Mouse (Mus musculus): ENCODE data around the gene Pllp.
A peak's percentile ranks its signal among the peaks of the same experiment; 100 is the strongest.

The Pllp gene

DNA sequence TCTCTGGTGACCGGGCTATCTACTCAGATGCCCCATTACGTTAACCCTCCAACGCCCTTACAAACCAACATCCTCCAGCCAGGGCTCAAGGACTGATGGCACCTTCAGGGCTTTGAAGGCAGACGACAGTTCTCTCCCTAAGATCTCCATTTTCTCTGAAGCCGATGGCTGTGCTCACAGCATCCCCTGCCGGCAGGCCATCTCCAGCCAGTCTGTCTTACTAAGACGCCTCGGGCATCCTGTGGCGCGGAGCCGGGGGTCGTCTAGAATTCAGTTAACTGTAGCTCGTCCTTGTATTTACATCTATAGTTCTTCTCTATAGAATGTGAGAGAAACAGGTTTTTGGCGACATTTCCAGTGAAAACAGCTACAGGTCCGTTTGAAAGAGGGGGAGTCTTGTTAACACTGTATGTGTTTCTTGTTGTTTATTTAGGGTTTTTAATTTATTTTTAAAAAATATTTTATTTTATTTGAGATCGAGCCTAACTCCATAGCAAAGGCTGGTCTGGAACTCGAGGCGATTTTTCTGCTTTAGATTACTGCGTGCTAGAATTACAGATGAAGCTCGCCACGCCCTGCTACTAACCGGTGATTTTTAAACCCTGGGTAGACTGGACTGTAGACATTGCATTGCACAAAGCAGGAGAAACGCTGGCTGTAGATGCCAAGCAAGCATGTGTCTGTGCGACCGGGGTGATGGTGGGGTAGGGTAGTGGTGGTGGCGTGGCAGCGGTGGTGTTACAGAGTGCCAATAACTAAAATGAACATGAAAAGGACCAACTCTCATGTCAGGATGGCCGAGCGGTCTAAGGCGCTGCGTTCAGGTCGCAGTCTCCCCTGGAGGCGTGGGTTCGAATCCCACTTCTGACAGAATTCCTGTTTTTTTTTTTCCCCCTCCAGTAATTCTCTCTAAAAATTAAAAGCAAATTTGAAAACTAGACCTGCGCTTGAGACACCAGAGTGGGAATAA lies 7.1 kb upstream of the Pllp start:
- peak; percentile 77 for DNase-seq

DNA sequence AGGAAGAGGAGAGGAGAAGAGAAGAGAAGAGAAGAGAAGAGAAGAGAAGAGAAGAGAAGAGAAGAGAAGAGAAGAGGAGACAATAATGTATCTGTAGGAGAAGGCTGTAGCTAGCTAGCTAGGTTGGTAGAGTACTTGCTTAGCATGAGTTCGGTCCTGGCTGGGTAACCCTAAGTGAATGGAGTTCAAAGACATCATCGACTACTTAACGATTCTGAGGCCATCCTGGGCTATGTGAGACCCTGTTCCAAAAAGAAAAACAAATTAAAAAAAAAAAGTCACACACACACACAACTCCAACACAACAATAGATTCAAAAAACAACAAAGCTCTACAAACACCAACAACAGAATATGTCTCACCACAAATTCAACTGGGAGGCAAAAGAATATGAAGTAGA lies 6.1 kb upstream of the Pllp start:
- no peak for DNase-seq

DNA sequence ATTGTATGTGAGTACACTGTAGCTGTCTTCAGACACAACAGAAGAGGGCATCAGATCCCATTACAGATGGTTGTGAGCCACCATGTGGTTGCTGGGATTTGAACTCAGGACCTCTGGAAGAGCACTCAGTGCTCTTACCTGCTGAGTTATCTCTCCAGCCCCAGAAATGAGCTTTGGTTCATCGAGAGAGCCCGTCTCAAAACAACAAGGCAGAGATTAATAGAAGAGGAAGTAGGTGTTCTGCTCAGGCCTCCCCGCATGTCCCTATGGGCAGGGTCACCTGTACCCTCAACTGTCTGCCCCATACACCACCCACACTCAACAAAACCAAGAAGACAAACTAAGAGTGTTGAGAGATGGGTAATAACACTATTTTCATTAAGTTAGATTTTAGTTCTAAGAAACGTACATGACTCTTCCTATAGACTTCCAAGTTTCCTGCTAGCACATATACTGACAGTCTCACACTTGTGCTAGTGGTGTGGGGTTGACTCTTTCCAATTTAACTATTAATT lies 4.4 kb upstream of the Pllp start:
- DNase-seq: no peak

GRCm38 (mm10) chr8:94699366-94699765 lies 3.3 kb upstream of the Pllp start:
- no peak for DNase-seq

DNA sequence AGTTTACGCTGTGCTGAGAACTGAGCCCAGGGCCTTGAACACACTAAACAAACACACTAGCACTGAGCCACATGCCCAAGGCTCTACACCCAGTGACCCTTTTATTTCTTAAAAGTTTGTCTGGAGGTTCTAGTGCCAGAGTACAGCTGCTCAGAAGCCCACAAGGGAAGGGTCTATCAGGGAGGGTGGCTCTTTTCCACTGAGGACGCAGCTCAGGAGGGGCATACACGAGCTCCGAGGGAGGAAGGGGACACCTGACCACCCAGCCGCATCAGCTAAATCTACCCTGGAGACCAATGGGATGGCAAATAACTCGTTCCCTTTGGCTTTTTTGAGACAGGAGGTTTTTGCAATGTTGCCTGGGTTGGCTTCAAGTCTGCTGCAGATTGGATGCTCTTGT lies 1.9 kb upstream of the Pllp start:
- DNase-seq: no peak

- DNase-seq: no peak
These were observed 488 bp upstream of the Pllp start for GRCm38 (mm10) chr8:94696566-94696965.

GRCm38 (mm10) chr8:94695341-94695993 lies 611 bp downstream of the Pllp start:
- DNase-seq: no peak

- DNase-seq: no peak
These were observed 1.4 kb downstream of the Pllp start for GRCm38 (mm10) chr8:94694701-94695100.

- no peak for DNase-seq
These were observed 10.1 kb downstream of the Pllp start for GRCm38 (mm10) chr8:94685953-94686352.

DNA sequence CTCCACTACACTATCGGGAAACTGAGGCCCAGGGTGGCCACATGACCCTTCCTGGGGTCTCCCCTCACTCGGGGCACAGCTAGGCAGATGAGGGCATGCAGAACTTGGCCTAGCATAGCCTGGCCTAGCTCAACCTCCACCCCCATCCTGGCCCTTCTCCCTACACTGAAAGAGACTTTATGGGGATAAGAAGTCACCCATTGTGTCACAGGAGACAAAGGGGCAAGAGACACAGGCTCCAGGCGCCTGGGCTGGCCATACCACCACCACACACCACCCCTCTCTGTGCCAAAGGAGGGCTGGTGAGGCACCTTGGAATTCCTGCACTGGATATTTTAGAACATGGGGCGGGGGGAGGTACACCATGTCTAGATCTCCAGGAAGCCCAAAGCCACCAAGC lies 11.8 kb downstream of the Pllp start:
- DNase-seq: no peak

GRCm38 (mm10) chr8:94682732-94683524 lies 13.2 kb downstream of the Pllp start:
- DNase-seq: no peak

- no peak for DNase-seq
These were observed 15.7 kb downstream of the Pllp start for GRCm38 (mm10) chr8:94680414-94680813.

GRCm38 (mm10) chr8:94678582-94678981 lies 17.5 kb downstream of the Pllp start:
- peak; percentile 32 for DNase-seq

GRCm38 (mm10) chr8:94675923-94676322 lies 20.2 kb downstream of the Pllp start:
- DNase-seq: no peak

DNA sequence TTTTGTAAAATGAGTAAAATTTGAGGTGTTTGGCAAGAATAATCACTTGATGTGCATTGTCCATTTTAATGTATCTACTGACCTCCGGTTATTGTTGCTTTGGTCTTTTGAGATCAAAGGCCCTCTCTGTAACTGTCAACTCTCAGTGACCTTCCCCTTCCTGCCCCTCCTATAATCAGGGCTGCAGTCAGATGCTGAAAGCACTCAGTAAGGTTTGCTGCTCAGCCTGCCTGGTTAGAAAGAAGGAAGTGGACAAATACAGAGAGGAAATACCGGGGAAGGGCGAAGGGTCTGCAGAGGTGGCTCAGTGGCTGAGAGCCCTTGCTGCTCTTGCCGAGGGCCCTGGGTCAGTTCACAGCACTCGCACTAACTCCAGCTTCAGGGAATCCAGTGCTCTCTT lies 21.7 kb downstream of the Pllp start:
- DNase-seq: no peak

- DNase-seq: peak; percentile 93
These were observed 29.4 kb downstream of the Pllp start, which contains the start of gene Arl2bp for GRCm38 (mm10) chr8:94666456-94667308. Gene Arl2bp, plus strand, starts transcription at chr8:94666600.

DNA sequence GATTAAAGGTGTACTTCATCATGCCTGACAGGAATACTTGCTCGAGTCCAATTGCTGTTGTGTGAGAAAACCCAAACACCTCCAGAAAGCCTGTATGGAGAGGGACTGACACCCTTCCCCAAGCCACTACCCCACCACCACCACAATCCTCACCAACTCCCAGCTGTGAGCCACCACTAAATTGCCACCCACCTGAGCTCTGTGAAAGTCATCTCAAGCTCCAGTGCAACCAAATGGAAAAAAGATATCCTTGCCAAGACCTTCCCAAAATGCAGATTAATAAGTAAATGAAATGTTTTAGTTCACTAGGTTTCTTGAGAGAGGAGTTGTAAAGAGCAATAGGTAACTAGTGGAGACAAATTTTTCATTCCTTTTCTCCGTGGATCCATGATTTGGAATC lies 31.4 kb downstream of the Pllp start:
- no peak for DNase-seq

- DNase-seq: no peak
These were observed 35.7 kb downstream of the Pllp start for GRCm38 (mm10) chr8:94660418-94660817.

- no peak for DNase-seq
These were observed 38.0 kb downstream of the Pllp start for GRCm38 (mm10) chr8:94658031-94658430.

DNA sequence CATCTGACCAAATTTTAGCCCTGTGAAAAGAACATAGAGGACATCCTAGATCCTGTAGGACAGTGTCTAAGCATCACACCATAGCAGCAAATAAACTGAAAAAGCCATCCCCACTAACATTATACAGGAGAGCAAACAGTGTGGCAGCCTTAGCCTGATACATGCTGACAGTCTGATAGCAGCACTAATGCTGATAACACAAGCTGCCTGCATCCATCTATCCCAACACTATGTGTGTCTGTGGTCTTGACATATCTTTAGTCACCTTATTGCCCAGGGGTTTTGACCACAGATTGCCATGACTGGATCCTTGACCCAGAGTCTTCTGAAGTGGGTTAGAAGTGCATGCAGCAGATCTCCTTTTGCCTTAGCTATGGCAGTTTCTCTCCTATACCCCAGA lies 41.1 kb downstream of the Pllp start:
- DNase-seq: no peak

DNA sequence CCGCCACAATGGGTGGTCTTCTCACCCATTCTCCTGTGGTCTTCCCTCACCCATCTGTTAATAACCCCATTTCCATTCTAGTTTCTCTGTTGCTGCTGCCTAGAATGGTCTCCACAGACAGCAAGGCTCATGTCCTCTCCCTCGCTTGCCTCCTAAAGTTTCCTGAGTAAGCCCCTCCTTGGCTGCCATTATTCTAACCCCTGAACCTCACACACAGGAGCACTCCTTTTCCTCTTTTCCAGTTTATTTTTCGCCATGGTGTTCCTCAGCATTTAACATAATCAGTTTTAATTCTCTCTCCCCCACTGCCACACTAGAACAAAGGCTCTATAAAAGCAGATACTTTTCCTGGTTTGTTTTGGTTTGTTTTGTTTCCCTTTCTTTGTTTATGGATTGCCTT lies 43.1 kb downstream of the Pllp start:
- DNase-seq: no peak

- no peak for DNase-seq
These were observed 46.6 kb downstream of the Pllp start for GRCm38 (mm10) chr8:94649496-94649895.
